Mouse (Mus musculus) embryonic facial prominence, embryonic 15.5 days (tissue): ENCODE measurements around the gene Fyb2. TPM values are rescaled to one million over a fixed set of nuclear protein-coding genes. Genes with fewer than 3 reads are reported as not detected.
"Not testable (repeated sequence)": the region's sequence is repeated elsewhere in the genome, so short reads cannot be mapped to it uniquely, and the experiment has no call there.

Experiments
- ATAC-seq: fragments of 200-750 bp; cut with Nextera tagmentation; 2 replicates; pipeline ENCODE4 v1.8.0; 2017; ENCODE audit warnings: low read depth, moderate TSS enrichment; ENCODE audit not compliant: insufficient number of reproducible peaks, low FRiP score, low TSS enrichment
- H3K27ac ChIP-seq: fragments of 300-500 bp; sonication (generic); replicated peaks from 2 replicates; pipeline ENCODE4 v1.5.1; 2015; ENCODE audit warnings: mild to moderate bottlenecking, inconsistent platforms
- H3K27me3 ChIP-seq: fragments of 300-500 bp; sonication (generic); 2 replicates; pipeline ENCODE4 v1.6.1; 2015; ENCODE audit warnings: inconsistent platforms
- H3K36me3 ChIP-seq: fragments of 300-500 bp; sonication (generic); 2 replicates; pipeline ENCODE4 v1.6.1; 2015; ENCODE audit warnings: mild to moderate bottlenecking, inconsistent platforms
- H3K4me1 ChIP-seq: fragments of 300-500 bp; sonication (generic); 2 replicates; pipeline ENCODE4 v1.6.1; 2015; ENCODE audit warnings: inconsistent platforms
- H3K4me2 ChIP-seq: fragments of 300-500 bp; sonication (generic); replicated peaks from 2 replicates; pipeline ENCODE4 v1.6.1; 2015; ENCODE audit warnings: mild to moderate bottlenecking, inconsistent platforms
- H3K4me3 ChIP-seq: fragments of 300-500 bp; sonication (generic); replicated peaks from 2 replicates; pipeline ENCODE4 v1.5.1; 2015; ENCODE audit warnings: mild to moderate bottlenecking, inconsistent platforms
- H3K9ac ChIP-seq: fragments of 300-500 bp; sonication (generic); 2 replicates; pipeline ENCODE4 v1.6.1; 2015; ENCODE audit warnings: inconsistent platforms
- H3K9me3 ChIP-seq: fragments of 300-500 bp; sonication (generic); replicated peaks from 2 replicates; pipeline ENCODE4 v1.6.1; 2016; ENCODE audit warnings: inconsistent platforms
- WGBS: fragments of 180-500 bp; shearing (Covaris S2); methylation state at CpG from one replicate; pipeline ENCODE4 v1.1.7; 2015; 5-methylcytosine and 5-hydroxymethylcytosine counted together
- polyA plus RNA-seq: library from polyadenylated mRNA; unstranded; fragments of >200 nt; fragmentation: Nextera tagmentation; extraction: Ambion mirVana; gene quantifications from 2 replicates; pipeline ENCODE4 v1.2.1, GENCODE M21; 2015

Fyb2 gene
- polyA plus RNA-seq, 1 experiment from 2014 or later, result 0.67 TPM

GRCm38 (mm10) chr4:104988102-104988501 lies 74.8 kb downstream of the Fyb2 start:
- Histone ChIP-seq H3K9me3 (no peaks in the 10 kb centered on the region), H3K27me3 (no peaks in the 10 kb centered on the region), H3K4me1 (no peaks in the 10 kb centered on the region), H3K4me3 (no peak overlapping the region), H3K36me3 (no peaks in the 10 kb centered on the region), H3K27ac (no peak overlapping the region), H3K4me2 (no peak overlapping the region), H3K9ac (no peak overlapping the region)
- WGBS, result 81% methylated on average over 5 of the region's 5 CpGs
- ATAC-seq, result no peak

GRCm38 (mm10) chr4:104988709-104989108 lies 75.5 kb downstream of the Fyb2 start:
- no peaks in the 10 kb centered on the region for H3K9me3 ChIP-seq

DNA sequence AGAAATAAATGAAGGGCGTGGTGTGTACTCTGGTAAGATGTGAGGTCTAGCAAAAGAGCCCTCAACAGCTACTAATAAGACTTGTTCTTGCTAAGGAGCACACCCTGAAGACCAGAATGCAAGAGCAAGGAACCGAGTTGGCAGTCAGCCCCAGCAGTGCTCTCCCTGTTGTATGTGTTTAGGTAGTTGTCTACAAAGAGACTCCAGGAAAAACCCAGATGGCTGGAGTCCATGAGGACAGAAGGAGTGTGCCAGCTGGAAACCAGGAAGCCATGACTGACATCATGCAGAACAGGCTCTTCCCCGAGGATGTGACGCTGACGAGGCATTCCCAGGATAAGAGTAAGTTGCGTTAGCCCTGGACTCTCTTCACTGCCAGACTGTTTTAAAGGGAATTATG lies 76.8 kb downstream of the Fyb2 start:
- 78% methylated on average over 6 of the region's 6 CpGs for WGBS
- no peak for ATAC-seq

More at GRCm38 (mm10) chr4:104988709-104989108, 75.5 kb downstream of the Fyb2 start:
- WGBS, result 88% methylated on average over 7 of the region's 7 CpGs
- Histone ChIP-seq H3K4me2 (no peak overlapping the region), H3K27ac (no peak overlapping the region), H3K36me3 (no peaks in the 10 kb centered on the region), H3K9ac (no peak overlapping the region), H3K4me1 (no peaks in the 10 kb centered on the region), H3K4me3 (no peak overlapping the region), H3K27me3 (no peaks in the 10 kb centered on the region)
- no peak for ATAC-seq

GRCm38 (mm10) chr4:104990686-104991085 lies 77.4 kb downstream of the Fyb2 start:
- 58% methylated on average over 3 of the region's 3 CpGs for WGBS
- Histone ChIP-seq H3K36me3 (no peaks in the 10 kb centered on the region), H3K9ac (no peak overlapping the region), H3K4me2 (no peak overlapping the region), H3K9me3 (no peaks in the 10 kb centered on the region), H3K27ac (no peak overlapping the region), H3K4me1 (no peaks in the 10 kb centered on the region), H3K4me3 (no peak overlapping the region), H3K27me3 (no peaks in the 10 kb centered on the region)
- no peak for ATAC-seq

More for the DNA sequence above, 76.8 kb downstream of the Fyb2 start:
- Histone ChIP-seq H3K4me3 (no peak overlapping the region), H3K4me2 (no peak overlapping the region), H3K27me3 (no peaks in the 10 kb centered on the region), H3K9me3 (no peaks in the 10 kb centered on the region), H3K36me3 (no peaks in the 10 kb centered on the region), H3K4me1 (no peaks in the 10 kb centered on the region), H3K27ac (no peak overlapping the region), H3K9ac (no peak overlapping the region)

GRCm38 (mm10) chr4:104992271-104992670 lies 79.0 kb downstream of the Fyb2 start:
- no peaks in the 10 kb centered on the region for H3K36me3 ChIP-seq
- 90% methylated on average over 3 of the region's 3 CpGs for WGBS
- no peak overlapping the region for H3K4me3 ChIP-seq
- no peak overlapping the region for H3K27ac ChIP-seq
- no peak overlapping the region for H3K4me2 ChIP-seq
- ATAC-seq, result no peak
- no peak overlapping the region for H3K9ac ChIP-seq
- H3K9me3 ChIP-seq, result no peaks in the 10 kb centered on the region
- H3K27me3 ChIP-seq, result no peaks in the 10 kb centered on the region
- no peaks in the 10 kb centered on the region for H3K4me1 ChIP-seq

- no peak overlapping the region for H3K4me3 ChIP-seq
- no peak overlapping the region for H3K9ac ChIP-seq
- ATAC-seq, result no peak
- no peaks in the 10 kb centered on the region for H3K4me1 ChIP-seq
- no peaks in the 10 kb centered on the region for H3K36me3 ChIP-seq
- H3K4me2 ChIP-seq, result no peak overlapping the region
- H3K9me3 ChIP-seq, result no peaks in the 10 kb centered on the region
- no peaks in the 10 kb centered on the region for H3K27me3 ChIP-seq
- no peak overlapping the region for H3K27ac ChIP-seq
- 81% methylated on average over 10 of the region's 10 CpGs for WGBS
These were observed 80.1 kb downstream of the Fyb2 start for GRCm38 (mm10) chr4:104993140-104993874.

GRCm38 (mm10) chr4:104999702-105000101 lies 86.4 kb downstream of the Fyb2 start:
- Histone ChIP-seq H3K27me3 (no peaks in the 10 kb centered on the region), H3K27ac (no peak overlapping the region), H3K4me1 (no peaks in the 10 kb centered on the region), H3K4me3 (no peak overlapping the region), H3K9ac (no peak overlapping the region), H3K36me3 (no peaks in the 10 kb centered on the region), H3K4me2 (no peak overlapping the region), H3K9me3 (no peaks in the 10 kb centered on the region)
- WGBS, result 43% methylated on average over 5 of the region's 5 CpGs
- ATAC-seq, result no peak

- H3K9ac ChIP-seq, result no peak overlapping the region
- no peak overlapping the region for H3K27ac ChIP-seq
- H3K4me3 ChIP-seq, result no peak overlapping the region
- no peaks in the 10 kb centered on the region for H3K36me3 ChIP-seq
- H3K4me2 ChIP-seq, result no peak overlapping the region
- H3K4me1 ChIP-seq, result no peaks in the 10 kb centered on the region
- no peaks in the 10 kb centered on the region for H3K9me3 ChIP-seq
- ATAC-seq, result no peak
- no peaks in the 10 kb centered on the region for H3K27me3 ChIP-seq
- 59% methylated on average over 1 of the region's 1 CpGs for WGBS
These were observed 88.5 kb downstream of the Fyb2 start for GRCm38 (mm10) chr4:105001736-105002135.

DNA sequence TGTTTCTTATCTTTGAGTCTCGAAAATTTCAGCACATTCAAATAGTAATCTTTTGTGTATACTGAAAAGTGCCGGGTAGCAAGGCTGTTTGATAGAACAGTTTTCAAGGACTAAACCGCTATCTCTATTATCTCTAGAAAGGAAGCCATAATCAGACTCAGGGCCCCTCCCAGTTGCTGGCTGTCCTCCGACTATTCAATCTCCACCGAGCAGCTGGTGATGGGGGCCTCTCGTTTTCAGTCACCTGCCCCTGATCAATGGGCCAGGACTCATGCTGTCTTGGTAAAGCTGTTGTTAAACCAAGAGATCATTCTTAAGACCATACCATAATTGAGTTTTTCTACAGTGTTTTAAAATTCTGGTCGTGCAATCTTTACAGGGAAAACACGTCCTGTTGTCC lies 90.9 kb downstream of the Fyb2 start:
- Histone ChIP-seq H3K4me3 (no peak overlapping the region), H3K9me3 (no peaks in the 10 kb centered on the region), H3K4me1 (no peaks in the 10 kb centered on the region), H3K27ac (no peak overlapping the region), H3K9ac (no peak overlapping the region), H3K4me2 (no peak overlapping the region), H3K27me3 (no peaks in the 10 kb centered on the region), H3K36me3 (no peaks in the 10 kb centered on the region)
- WGBS, result 71% methylated on average over 8 of the region's 8 CpGs
- no peak for ATAC-seq

DNA sequence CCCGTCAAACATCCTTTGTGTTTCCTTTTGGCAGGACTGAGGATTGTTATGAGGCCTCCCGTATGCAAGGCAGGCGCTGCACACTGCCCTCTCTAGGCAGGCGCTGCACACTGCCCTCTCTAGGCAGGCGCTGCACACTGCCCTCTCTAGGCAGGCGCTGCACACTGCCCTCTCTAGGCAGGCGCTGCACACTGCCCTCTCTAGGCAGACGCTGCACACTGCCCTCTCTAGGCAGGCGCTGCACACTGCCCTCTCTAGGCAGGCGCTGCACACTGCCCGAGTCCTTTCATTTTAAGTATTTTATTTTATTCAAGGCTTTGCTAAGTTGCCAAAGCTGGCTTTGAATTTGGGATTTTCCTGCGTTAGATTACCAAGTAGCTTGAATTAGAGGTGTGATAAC lies 91.4 kb downstream of the Fyb2 start:
- H3K9me3 ChIP-seq, ATAC-seq, H3K27me3 ChIP-seq, H3K36me3 ChIP-seq, H3K9ac ChIP-seq, H3K4me2 ChIP-seq, H3K4me1 ChIP-seq, H3K27ac ChIP-seq, H3K4me3 ChIP-seq: not testable (repeated sequence)
- 83% methylated on average over 12 of the region's 12 CpGs for WGBS

DNA sequence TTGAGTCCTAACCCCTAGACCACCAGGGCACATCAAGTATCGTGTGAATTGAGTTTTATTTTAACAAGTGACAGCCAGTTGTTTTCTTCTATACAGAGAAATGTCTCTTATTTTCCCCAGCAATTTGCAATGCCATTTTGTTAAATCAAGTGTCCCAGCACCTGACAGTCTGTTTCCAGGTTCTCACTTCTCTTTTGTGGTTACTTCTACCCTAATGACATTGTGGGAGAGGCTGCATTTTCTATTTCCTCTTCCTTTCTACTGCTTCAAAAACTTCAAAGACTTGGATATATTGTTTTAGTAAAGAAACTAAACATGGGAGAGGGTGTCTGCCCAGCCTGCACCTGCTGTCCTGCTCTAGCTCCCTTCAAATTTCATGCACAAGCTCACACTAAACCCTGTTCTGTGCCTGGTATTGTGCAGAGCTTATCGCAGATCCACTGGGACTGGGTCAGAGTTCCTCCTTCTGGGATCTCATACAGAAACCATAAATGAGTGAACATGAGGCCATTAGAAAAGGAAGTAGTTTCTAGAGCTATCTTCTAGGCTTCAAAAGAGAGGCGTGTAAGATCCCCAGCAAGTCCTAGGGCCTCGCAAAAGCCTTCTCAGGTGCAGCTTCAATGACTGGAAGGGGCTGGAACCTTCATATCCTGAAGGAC lies 94.2 kb downstream of the Fyb2 start:
- Histone ChIP-seq H3K4me3 (no peak overlapping the region), H3K27me3 (no peaks in the 10 kb centered on the region), H3K9ac (no peak overlapping the region), H3K36me3 (no peaks in the 10 kb centered on the region), H3K27ac (no peak overlapping the region), H3K9me3 (no peaks in the 10 kb centered on the region), H3K4me2 (no peak overlapping the region), H3K4me1 (no peaks in the 10 kb centered on the region)
- 86% methylated on average over 4 of the region's 4 CpGs for WGBS
- ATAC-seq, result no peak

DNA sequence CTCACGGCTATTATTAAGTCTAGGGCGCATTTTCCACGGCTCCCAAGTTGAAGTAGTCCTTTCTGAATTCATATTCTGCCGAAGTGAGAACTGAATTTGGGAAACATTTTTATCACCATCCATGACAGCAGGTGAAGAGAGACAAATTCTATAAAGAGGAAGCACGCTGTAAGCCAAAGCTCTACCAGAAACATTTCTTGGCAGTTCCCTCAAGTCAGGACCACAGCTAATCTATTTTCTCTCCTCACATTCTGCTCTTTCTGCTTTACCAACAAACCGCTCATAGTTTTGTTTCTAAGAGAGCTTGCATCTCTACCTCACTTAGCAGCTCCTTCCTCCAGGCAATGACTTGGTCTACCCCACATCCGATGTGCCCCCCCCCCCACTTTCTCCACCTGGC lies 100.5 kb downstream of the Fyb2 start:
- ATAC-seq, result no peak
- WGBS, result 89% methylated on average over 7 of the region's 7 CpGs
- H3K4me1 ChIP-seq, result no peaks in the 10 kb centered on the region
- H3K9ac ChIP-seq, result no peak overlapping the region
- no peaks in the 10 kb centered on the region for H3K36me3 ChIP-seq
- no peaks in the 10 kb centered on the region for H3K27me3 ChIP-seq
- no peaks in the 10 kb centered on the region for H3K9me3 ChIP-seq
- no peak overlapping the region for H3K4me2 ChIP-seq
- no peak overlapping the region for H3K27ac ChIP-seq
- no peak overlapping the region for H3K4me3 ChIP-seq
